Mouse (Mus musculus) MEL (cell line): ENCODE measurements around the gene Ggt7. TPM values are rescaled to one million over a fixed set of nuclear protein-coding genes. Genes with fewer than 3 reads are reported as not detected.

Experiments
- DNase-seq: peaks from one replicate; pipeline ENCODE4 v3.0.0; 2011; ENCODE audit warnings: low read depth, low spot score
- H3K27ac ChIP-seq: 2 replicates; pipeline ENCODE4 v1.5.1; 2012; ENCODE audit warnings: low read depth, mild to moderate bottlenecking, control low read depth, low read length, moderate library complexity; ENCODE audit not compliant: control insufficient read depth
- H3K27me3 ChIP-seq, 2 experiments: fragments of 150-350 bp in 1 of 2; sonication (generic) in 1 of 2; 2 replicates each; pipeline ENCODE4 v1.6.1; 2012; ENCODE audit warnings: low read length in 2 of 2, mild to moderate bottlenecking in 2 of 2, improper control_type of control experiment in 1 of 2, moderate library complexity in 1 of 2; ENCODE audit not compliant: insufficient read depth in 2 of 2, control insufficient read depth in 1 of 2
- H3K36me3 ChIP-seq, 2 experiments: 2 replicates each; pipeline ENCODE4 v1.6.1; 2012 to 2014; ENCODE audit warnings: low read length in 2 of 2, improper control_type of control experiment in 1 of 2, inconsistent platforms in 1 of 2, mild to moderate bottlenecking in 1 of 2; ENCODE audit not compliant: insufficient read depth in 2 of 2, control insufficient read depth in 1 of 2
- H3K4me1 ChIP-seq, 2 experiments: fragments of 150-350 bp in 1 of 2; sonication (generic) in 1 of 2; 2 replicates each; pipeline ENCODE4 v1.6.1; 2012; ENCODE audit warnings: low read length in 2 of 2, improper control_type of control experiment in 1 of 2, mild to moderate bottlenecking in 1 of 2; ENCODE audit not compliant: insufficient read depth in 2 of 2, control insufficient read depth in 1 of 2
- H3K4me3 ChIP-seq, 2 experiments: fragments of 150-350 bp in 1 of 2; sonication (generic) in 1 of 2; 2 replicates each; pipeline ENCODE4 v1.5.1; 2012; ENCODE audit warnings: low read depth in 2 of 2, low read length in 2 of 2, mild to moderate bottlenecking in 2 of 2, moderate library complexity in 2 of 2, control low read depth in 1 of 2, improper control_type of control experiment in 1 of 2; ENCODE audit not compliant: control insufficient read depth in 1 of 2, insufficient read depth in 1 of 2
- H3K79me2 ChIP-seq: 2 replicates; pipeline ENCODE4 v1.6.1; 2012; ENCODE audit warnings: mild to moderate bottlenecking, low read length, moderate library complexity; ENCODE audit not compliant: control insufficient read depth, poor library complexity, insufficient read depth
- H3K9ac ChIP-seq: 2 replicates; pipeline ENCODE4 v1.6.1; 2012; ENCODE audit warnings: low read depth, mild to moderate bottlenecking, control low read depth, low read length, moderate library complexity; ENCODE audit not compliant: control insufficient read depth, poor library complexity, severe bottlenecking
- H3K9me3 ChIP-seq: fragments of 150-350 bp; sonication (generic); replicated peaks from 2 replicates; pipeline ENCODE4 v1.6.1; 2012; ENCODE audit warnings: mild to moderate bottlenecking, low read length, improper control_type of control experiment, moderate library complexity; ENCODE audit not compliant: insufficient read depth
- BHLHE40 ChIP-seq: IDR thresholded peaks from 2 replicates; pipeline ENCODE4 v1.6.1; 2012; ENCODE audit warnings: low read depth, mild to moderate bottlenecking, inconsistent platforms, low read length, improper control_type of control experiment, borderline replicate concordance
- CHD2 ChIP-seq: IDR thresholded peaks from 2 replicates; pipeline ENCODE4 v1.6.1; 2011; ENCODE audit warnings: low read length, improper control_type of control experiment
- E2F4 ChIP-seq: IDR thresholded peaks from 2 replicates; pipeline ENCODE4 v1.6.1; 2011; ENCODE audit warnings: low read depth, low read length, improper control_type of control experiment, borderline replicate concordance
- ELF1 ChIP-seq: IDR thresholded peaks from 2 replicates; pipeline ENCODE4 v1.6.1; 2014; ENCODE audit warnings: low read depth, mild to moderate bottlenecking, inconsistent platforms, low read length, improper control_type of control experiment, moderate library complexity
- EP300 ChIP-seq, 2 experiments: IDR thresholded peaks; 2 replicates each; pipeline ENCODE4 v1.6.1; 2011; ENCODE audit warnings: improper control_type of control experiment in 2 of 2, low read length in 2 of 2, low read depth in 1 of 2, mild to moderate bottlenecking in 1 of 2
- ETS1 ChIP-seq: IDR thresholded peaks from 2 replicates; pipeline ENCODE4 v1.6.1; 2012; ENCODE audit warnings: low read depth, mild to moderate bottlenecking, inconsistent platforms, low read length, improper control_type of control experiment, moderate library complexity
- GATA1 ChIP-seq: IDR thresholded peaks from 2 replicates; pipeline ENCODE4 v1.6.1; 2011; ENCODE audit warnings: low read depth, low read length, improper control_type of control experiment
- HCFC1 ChIP-seq: IDR thresholded peaks from 2 replicates; pipeline ENCODE4 v1.6.1; 2012; ENCODE audit warnings: low read depth, mild to moderate bottlenecking, inconsistent platforms, low read length, improper control_type of control experiment, moderate library complexity
- JUND ChIP-seq: IDR thresholded peaks from 2 replicates; pipeline ENCODE4 v1.6.1; 2011; ENCODE audit warnings: low read depth, mild to moderate bottlenecking, improper control_type of control experiment, low read length
- KAT2A ChIP-seq: conservative IDR thresholded peaks from 2 replicates; pipeline ENCODE4 v1.6.1; 2012; ENCODE audit warnings: low read depth, low read length, improper control_type of control experiment, inconsistent platforms
- MAZ ChIP-seq: IDR thresholded peaks from 2 replicates; pipeline ENCODE4 v1.6.1; 2012; ENCODE audit warnings: low read depth, mild to moderate bottlenecking, inconsistent platforms, low read length, improper control_type of control experiment
- MEF2A ChIP-seq: IDR thresholded peaks from 2 replicates; pipeline ENCODE4 v1.6.1; 2014; ENCODE audit warnings: low read depth, mild to moderate bottlenecking, inconsistent platforms, low read length, improper control_type of control experiment; ENCODE audit not compliant: poor library complexity, insufficient replicate concordance, severe bottlenecking; ENCODE audit errors: extremely low read depth
- MXI1 ChIP-seq: IDR thresholded peaks from 2 replicates; pipeline ENCODE4 v1.6.1; 2011; ENCODE audit warnings: mild to moderate bottlenecking, low read depth, low read length, improper control_type of control experiment
- MYB ChIP-seq: IDR thresholded peaks from 2 replicates; pipeline ENCODE4 v1.6.1; 2011; ENCODE audit warnings: mild to moderate bottlenecking, low read depth, low read length, improper control_type of control experiment
- MYC ChIP-seq: IDR thresholded peaks from 2 replicates; pipeline ENCODE4 v1.6.1; 2011; ENCODE audit warnings: low read depth, mild to moderate bottlenecking, low read length, improper control_type of control experiment, moderate library complexity
- NELFE ChIP-seq: IDR thresholded peaks from 2 replicates; pipeline ENCODE4 v1.6.1; 2011; ENCODE audit warnings: low read depth, low read length, improper control_type of control experiment
- POLR2A ChIP-seq, 2 experiments: IDR thresholded peaks; 2 replicates each; pipeline ENCODE4 v1.6.1; 2011 to 2012; ENCODE audit warnings: low read length in 2 of 2, mild to moderate bottlenecking in 2 of 2, control low read depth in 1 of 2, improper control_type of control experiment in 1 of 2, low read depth in 1 of 2, moderate library complexity in 1 of 2; ENCODE audit not compliant: control insufficient read depth in 1 of 2, insufficient read depth in 1 of 2, poor library complexity in 1 of 2
- RCOR1 ChIP-seq: IDR thresholded peaks from 2 replicates; pipeline ENCODE4 v1.6.1; 2012; ENCODE audit warnings: low read depth, mild to moderate bottlenecking, inconsistent platforms, low read length, improper control_type of control experiment
- SIN3A ChIP-seq: IDR thresholded peaks from 2 replicates; pipeline ENCODE4 v1.6.1; 2012; ENCODE audit warnings: low read length, improper control_type of control experiment, inconsistent platforms
- TCF12 ChIP-seq: IDR thresholded peaks from 2 replicates; pipeline ENCODE4 v1.6.1; 2014; ENCODE audit warnings: low read depth, mild to moderate bottlenecking, inconsistent platforms, low read length, improper control_type of control experiment, moderate library complexity
- USF1 ChIP-seq: IDR thresholded peaks from 2 replicates; pipeline ENCODE4 v1.6.1; 2014; ENCODE audit warnings: low read depth, mild to moderate bottlenecking, inconsistent platforms, low read length, improper control_type of control experiment, moderate library complexity
- ZC3H11A ChIP-seq: IDR thresholded peaks from 2 replicates; pipeline ENCODE4 v1.6.1; 2012; ENCODE audit warnings: low read depth, mild to moderate bottlenecking, inconsistent platforms, low read length, improper control_type of control experiment
- ZMIZ1 ChIP-seq: IDR thresholded peaks from 2 replicates; pipeline ENCODE4 v1.6.1; 2012; ENCODE audit warnings: low read depth, mild to moderate bottlenecking, inconsistent platforms, low read length, improper control_type of control experiment, moderate library complexity
- polyA plus RNA-seq, 2 experiments: library from polyadenylated mRNA; stranded (reverse) in 1 of 2; unstranded in 1 of 2; fragments of >175 nt in 1 of 2; fragments of >200 nt in 1 of 2; gene quantifications; 2 replicates each; pipeline versions ENCODE4 v1.2.1 to v1.2.4; 2012; ENCODE audit warnings: low replicate concordance in 2 of 2, low read depth in 1 of 2; ENCODE audit not compliant: insufficient read length in 2 of 2, insufficient read depth in 1 of 2, missing spikeins in 1 of 2
- total RNA-seq: library from RNA; depleted of rRNA; stranded (reverse); fragments of 300-350 nt; gene quantifications from 2 replicates; pipeline ENCODE4 v1.2.3, GENCODE M21; 2012

The Ggt7 gene
- total and polyA plus RNA-seq, 3 experiments = 1.8 to 2.1 TPM; not detected in 1

- peak; percentile 80 for TF ChIP-seq MAZ
- TF ChIP-seq KAT2A = no peak
- peak; percentile 52; the same call in 1 of the 2 replicates for TF ChIP-seq GATA1
- TF ChIP-seq JUND = no peak
- TF ChIP-seq E2F4 = no peak
- peak; percentile 37; the same call in 1 of the 2 replicates for TF ChIP-seq CHD2
- no peak for TF ChIP-seq MEF2A
- TF ChIP-seq RCOR1 = 0 out of 2 replicates have a peak, but pooled peaks have one; percentile 42
- TF ChIP-seq POLR2A (IDR thresholded peaks at IDR 0.05; ENCODE audit: control insufficient read depth in 1 of 2, insufficient read depth in 1 of 2, low read depth in 1 of 2, low read length in 2 of 2, poor library complexity in 1 of 2) = peak in 1 of 2 experiments; percentile 52; a peak in 2 of 4 replicates
- TF ChIP-seq USF1 = no peak
- peak; percentile 24; the same call in 1 of the 2 replicates for TF ChIP-seq NELFE
- TF ChIP-seq MYB = peak; percentile 71
- no peak for TF ChIP-seq BHLHE40
- TF ChIP-seq MXI1 = peak; percentile 54
- TF ChIP-seq ELF1 = peak; percentile 89
- TF ChIP-seq ZMIZ1 = peak; percentile 67; the same call in 1 of the 2 replicates
- no peak for TF ChIP-seq MYC
- peak; percentile 85 for TF ChIP-seq SIN3A
- peak; percentile 67 to 85 for TF ChIP-seq EP300 (IDR thresholded peaks at IDR 0.05; ENCODE audit: low read depth in 1 of 2, low read length in 2 of 2)
- peak; percentile 65 for TF ChIP-seq TCF12
- TF ChIP-seq ETS1 = peak; percentile 74; the same call in 1 of the 2 replicates
- TF ChIP-seq ZC3H11A = no peak
- TF ChIP-seq HCFC1 = peak; percentile 58; the same call in 1 of the 2 replicates
- no peaks in the 10 kb centered on the region for H3K9me3 ChIP-seq
- H3K36me3 ChIP-seq = peaks cover 0 to 20% of the 10 kb centered on the region in 2 experiments; a peak in 2 of 4 replicates
- peaks cover 20 to 21% of the 10 kb centered on the region in 2 experiments for H3K4me1 ChIP-seq
- H3K27me3 ChIP-seq = no peaks in the 10 kb centered on the region
- peak overlapping the region; percentile 69 for H3K9ac ChIP-seq
- H3K27ac ChIP-seq = peak overlapping the region; percentile 95
- DNase-seq = peak; percentile 87
- H3K79me2 ChIP-seq = no peaks in the 10 kb centered on the region
- H3K4me3 ChIP-seq = no peak overlapping the region
These were observed 34.9 kb upstream of the Ggt7 start for GRCm38 (mm10) chr2:155552949-155553354.
